Mouse (Mus musculus): ENCODE measurements around the gene Cfap299.

Gene Cfap299

DNA sequence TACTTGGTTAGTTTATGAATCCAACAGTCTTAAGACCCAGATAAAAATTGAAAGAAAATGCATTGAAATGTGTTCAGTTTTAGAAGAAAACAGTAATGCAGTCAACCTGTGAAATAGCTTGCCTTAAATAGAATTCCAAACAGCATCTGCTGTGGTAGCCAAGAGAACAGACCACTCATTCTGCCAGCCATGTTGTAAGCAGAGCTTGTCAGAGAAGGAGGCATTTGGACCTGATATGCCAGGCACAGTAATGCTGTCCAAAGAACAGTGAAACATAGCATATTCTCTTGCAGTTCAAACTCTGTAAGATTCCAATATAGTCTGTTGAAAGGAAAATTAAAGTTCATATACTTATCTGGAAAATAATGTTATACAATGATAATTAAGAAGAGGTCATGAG, 321.2 kb downstream of the Cfap299 start:
- no peak for DNase-seq (ENCODE audit: low spot score)

DNA sequence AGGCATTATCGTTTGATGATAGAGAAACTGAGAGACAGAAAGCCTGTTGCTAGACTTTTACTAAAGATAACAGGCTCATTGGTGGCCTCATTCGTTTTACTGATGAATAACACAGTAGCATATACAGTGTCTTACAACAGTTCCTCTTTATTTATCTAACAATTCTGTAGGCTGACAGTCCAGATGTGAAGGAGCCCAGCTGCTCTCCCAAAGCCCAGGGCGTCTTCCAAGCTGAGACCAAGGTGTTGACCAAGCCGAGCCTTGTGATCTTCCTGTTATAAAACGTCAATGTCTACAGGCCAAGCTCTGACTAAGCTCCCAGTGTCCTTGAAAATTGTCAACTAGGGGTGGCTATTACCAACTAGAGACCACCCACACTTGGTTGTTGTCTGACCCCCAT, 321.9 kb downstream of the Cfap299 start:
- DNase-seq (ENCODE audit: low spot score) = no peak

DNA sequence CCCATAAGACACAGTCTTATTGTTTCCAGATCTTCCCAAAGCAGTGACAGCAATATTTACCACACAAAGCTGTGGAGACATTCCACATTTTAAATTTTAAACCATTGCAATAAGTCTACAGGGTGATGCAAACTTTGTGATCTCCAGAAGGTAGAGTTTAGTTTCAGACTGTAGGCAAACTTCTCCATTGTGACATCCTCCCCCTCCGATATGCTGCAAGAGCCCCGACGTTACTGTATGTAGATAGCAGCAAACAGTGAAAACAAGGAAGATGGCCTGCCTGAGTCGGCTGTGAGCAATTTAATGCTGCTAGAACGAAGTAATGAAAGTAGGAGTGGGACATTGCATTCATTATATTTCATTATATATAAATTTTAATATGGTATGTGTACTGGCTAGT, 359.1 kb downstream of the Cfap299 start:
- DNase-seq (ENCODE audit: low spot score) = no peak

DNA sequence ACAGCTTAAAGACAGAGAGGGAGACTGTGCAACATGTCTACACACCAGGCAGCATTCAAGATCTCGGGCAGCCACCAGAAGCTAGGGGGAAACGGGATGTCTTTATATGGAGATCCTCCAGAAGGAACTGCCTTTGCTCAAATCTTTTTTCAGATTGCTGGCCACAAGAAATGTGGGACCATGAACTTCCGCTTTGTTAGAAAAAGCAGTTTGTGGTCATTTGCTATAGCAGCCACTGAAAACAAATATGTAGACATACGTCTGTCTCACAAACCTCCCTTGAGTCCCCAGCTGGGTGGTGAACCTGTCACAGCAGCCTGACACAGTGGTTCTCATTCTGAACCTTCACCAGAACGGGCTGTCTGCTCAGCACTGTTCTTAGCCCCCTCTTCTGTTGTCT, 363.0 kb downstream of the Cfap299 start:
- DNase-seq (ENCODE audit: low spot score) = no peak

DNA sequence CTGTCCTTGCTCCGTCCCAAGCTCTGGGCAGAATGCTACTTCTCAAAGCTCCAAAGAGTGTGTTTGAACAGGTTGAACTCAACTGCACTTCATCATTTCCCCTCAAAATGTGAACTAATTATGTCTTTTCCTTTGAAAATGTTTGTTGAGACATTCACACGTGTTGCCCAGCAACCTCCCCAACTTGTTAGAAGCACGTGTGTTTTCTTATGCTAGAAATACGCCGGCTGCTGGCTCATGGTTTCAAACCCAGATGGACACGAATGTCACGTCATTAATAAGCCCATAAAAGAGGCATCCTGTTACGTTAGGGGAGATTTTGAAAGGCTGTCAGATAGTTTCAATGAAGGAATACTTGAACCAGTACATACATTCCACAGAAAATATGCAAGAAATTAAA, 367.2 kb downstream of the Cfap299 start:
- no peak for DNase-seq (ENCODE audit: low spot score)

DNA sequence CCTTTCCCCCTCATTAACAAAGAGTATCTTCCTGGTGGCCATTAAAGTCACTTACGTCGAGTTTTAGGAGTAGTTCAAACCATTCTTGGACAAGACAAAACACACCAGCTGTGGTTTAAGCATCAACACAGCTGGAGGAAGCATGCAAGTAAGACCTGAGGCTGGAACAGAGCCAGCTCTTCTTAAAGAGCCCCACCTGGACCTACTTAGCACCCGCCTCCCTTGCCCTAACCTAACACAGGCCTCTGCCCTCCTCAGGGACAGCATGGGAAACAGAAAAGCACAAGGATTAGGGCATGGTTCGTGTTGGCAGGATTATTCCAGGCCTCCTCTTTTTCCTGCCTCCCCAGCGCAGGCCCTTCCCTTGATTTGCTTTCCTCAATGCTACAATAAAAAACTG, 374.9 kb downstream of the Cfap299 start:
- DNase-seq (ENCODE audit: low spot score) = no peak

DNA sequence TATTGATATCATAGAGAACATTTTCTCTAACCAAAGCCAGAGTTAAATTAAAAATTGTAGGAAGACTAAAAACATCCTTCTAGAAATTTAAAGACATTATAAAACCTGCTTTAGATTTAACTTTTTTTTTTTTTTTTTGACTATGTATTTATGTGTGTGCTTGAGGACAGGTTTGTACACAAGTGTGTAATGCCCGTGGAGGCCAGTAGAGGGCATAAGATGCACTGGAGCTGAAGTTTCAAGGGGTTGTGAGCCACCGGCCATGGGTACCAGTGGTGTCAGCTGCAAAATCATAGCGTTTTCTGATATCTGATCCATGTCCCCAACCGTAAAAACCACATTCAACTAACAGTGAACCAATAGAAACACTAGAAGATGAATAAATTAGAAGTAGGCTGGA, 377.5 kb downstream of the Cfap299 start:
- DNase-seq (ENCODE audit: low spot score) = no peak

DNA sequence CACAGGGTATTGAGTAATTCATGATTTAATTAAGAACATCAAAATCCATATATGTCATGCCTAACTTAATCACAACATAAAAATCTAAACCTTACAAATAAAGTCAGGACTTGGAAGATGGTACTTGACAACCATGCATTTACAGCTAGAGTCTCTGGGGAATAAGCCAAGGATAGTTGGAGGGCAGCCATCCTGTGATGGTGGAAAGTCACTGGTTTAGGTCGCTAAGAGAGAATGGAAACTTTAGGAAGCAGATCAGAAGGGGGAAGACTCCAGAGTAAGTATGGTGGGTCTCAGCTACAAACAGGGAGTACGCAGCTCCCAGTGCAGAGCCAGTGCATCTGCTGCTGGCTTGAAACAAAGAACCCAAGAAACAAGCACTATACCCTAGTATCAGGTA, 386.3 kb downstream of the Cfap299 start:
- no peak for DNase-seq (ENCODE audit: low spot score)

DNA sequence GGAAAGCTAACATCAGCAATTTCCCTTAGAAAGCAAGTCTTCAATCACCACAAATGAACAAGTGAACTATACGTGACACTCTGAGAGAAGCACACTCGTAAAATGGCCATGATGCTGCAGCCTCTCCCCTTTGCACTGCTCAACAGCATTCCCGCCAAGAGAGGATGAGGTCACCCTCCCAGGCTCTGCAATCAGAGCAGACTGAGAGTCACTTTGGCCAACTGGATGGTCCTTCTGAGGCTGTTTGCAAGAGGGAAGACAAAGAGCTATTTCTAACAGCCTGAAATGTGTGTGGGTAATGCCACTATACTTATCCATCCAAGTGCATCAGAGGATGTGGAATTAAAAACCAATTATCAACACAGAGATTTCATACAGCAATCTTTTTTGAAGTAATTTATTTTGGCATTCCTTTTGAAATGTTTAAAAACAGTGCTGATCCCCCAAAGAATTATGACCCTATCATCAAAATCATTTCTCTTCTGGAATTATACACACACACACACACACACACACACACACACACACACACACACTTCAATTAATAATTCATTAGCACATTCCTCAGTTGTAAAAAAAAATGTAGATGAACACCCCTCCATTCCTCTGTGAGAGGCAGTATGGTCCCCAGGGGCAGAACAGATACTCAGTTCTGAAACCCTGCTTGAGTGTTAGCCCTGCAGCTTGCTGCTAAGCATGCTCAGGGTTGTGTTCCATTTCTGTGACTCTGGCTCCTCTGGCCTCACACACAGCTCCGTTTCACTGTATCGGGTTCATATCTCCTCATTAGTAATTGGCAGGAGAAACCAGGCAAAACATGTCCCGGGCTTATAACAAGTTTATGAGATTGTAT, 403.3 kb downstream of the Cfap299 start:
- no peak for DNase-seq (ENCODE audit: low spot score)

DNA sequence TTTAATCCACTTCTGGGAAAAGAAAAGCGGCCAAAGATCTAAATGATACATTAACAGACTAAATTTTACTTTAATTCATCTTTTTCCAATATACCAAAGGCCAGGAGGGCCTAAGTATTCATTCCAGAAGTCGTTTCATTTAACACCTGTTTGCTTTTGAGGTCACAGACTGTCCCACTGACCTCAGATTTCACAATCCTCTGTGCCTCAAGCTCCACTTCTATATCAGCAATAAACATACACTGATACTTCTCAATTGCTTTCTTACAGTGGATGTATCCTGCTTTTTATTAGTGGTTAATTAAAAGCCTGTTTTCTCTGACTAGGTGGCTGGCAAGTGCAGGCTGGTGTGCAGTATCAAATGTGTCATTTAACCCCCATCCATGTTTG, 403.9 kb downstream of the Cfap299 start:
- no peak for DNase-seq (ENCODE audit: low spot score)

DNA sequence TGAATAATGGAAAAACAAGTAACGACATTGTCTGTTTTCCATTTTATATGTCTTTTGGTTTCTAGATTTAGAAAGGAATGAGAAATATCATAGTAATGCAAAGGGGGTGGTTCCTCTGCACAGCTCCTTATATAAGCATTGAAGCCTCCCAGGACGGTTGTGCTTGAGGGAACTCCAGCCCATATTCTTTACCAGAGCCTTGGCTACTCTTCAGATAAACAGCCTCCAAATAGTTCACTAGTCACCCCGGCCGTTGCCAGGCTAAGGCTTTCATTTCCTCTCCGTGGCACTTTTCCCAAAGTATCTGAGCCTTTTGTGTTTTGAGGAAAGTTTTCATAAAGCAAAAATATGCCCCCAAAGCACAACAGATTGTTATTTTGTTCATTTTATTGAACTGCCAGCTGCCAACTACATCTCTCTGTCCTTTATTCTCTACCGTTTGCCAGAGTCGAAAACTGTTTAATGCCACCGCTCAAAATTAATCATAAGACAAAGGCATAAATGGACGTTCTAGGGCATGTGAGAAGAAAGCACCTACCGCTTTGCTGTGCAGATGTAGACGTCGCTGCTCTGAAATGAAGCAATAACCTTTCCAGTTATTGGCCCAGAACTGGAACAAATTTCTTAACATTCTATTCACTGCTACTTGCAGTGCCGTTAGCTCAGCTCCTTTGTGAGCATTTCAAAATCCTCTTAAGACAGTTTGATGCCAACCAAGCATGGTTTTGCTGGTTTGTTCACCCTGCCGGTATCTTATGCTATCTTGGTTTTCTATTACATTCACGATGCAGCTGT, 433.0 kb downstream of the Cfap299 start:
- DNase-seq (ENCODE audit: low spot score) = no peak

DNA sequence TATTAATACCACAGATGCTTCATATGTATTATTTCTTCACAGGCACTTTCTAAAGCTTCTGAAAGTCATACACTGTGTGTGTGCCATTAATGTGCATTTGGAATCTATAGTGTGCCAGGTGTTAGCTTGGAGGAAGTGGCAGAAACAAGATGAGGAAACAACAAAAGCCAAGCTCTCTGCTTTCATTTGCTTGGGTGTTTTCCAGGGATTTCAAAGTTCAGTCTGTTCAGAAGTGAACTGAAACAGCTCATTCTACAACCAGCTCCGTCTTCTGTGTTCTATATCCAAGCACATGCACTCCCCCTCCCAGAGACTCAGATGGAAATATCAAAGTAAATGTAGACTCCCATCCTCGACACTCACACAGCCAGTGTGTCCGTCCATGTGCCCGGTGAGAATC, 449.5 kb downstream of the Cfap299 start:
- no peak for DNase-seq (ENCODE audit: low spot score)

DNA sequence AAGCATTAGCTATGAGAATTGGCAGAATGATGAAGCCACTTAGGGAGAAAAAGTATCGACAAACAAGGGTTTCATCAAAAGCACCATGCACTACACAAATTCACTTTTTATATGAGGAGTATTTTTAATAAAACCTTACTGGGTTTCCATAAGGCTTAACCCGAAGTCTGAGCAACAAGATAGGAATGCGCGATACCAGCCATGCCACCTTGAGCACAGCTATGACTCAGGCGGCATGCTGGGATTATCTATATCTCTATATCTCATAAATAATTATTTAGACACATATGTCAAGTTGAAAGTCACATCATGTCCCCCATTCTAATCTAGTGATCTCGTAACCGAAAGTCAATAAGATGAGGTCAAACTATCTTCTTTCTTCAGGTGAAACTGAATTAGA, 453.0 kb downstream of the Cfap299 start:
- no peak for DNase-seq (ENCODE audit: low spot score)

DNA sequence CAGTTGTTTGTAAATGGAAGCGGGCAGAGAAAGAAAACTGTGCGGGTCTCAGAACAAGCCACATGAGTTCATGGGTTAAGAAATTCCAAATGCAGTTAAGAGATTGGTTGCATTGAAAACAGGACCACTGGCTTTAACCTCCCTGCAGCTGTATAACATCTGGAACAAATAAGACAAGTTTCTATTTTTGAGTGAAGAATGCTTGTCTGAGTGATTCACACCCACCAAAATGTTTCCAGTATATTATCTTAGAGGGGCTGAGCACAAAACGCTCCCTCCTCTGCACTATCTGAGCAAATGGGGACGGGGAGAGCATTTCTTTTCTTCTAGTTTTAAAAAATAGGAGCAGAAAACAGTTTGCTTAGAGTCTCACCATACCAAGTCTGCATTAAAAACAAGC, 458.6 kb downstream of the Cfap299 start:
- DNase-seq (ENCODE audit: low spot score) = no peak

DNA sequence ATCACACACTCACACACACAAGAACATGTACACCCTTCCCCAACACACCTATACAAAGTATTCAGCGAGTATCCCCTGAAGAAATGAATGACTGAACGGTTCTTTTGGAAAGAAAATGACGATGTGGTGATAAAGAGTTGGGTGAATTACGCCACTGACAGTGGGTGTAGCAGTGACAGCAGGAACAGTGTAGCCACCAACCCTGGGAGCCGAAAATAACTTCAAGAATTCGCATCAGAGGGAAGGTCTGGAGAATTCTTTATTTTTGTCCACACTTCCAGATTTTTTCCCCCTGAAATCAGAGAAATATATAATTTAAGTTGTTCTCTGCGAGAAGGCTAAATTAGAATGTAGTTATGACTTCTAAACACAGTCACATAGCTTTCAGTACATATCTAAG, 459.5 kb downstream of the Cfap299 start:
- DNase-seq (ENCODE audit: low spot score) = no peak

DNA sequence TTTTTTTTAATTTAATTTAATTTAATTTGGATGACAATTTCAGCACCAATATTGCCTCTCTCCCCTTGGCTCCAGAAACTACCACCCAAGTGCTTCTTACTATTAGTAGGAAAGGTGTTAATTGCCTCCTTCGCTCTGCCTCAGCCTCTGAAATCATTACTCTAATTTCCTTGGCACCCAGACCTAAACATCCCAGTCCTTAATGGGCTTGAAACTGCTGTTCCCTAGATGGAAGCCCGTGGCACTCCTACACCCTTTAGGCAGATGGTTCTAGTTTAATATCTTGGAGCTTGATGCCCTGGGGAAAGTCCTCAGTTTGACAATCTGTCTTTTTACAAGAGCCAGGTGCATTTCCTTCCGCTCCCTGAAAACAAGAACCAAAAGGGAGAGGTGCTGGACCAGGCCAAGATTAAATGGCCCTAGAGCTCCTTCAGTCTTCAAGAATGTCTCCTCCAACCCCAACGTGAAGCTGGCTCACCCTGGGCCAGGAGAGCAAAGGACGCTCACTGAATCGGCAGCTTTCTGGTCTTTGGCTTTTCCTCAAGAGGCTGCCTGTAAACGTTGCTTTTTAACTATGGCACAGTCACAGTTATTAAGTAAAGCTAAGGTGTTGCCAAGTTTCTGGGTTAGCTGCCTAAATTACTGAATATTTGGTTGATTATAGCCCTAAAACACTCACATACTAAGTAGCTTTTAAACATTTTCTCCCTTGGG, 461.9 kb downstream of the Cfap299 start:
- DNase-seq (ENCODE audit: low spot score) = no peak

DNA sequence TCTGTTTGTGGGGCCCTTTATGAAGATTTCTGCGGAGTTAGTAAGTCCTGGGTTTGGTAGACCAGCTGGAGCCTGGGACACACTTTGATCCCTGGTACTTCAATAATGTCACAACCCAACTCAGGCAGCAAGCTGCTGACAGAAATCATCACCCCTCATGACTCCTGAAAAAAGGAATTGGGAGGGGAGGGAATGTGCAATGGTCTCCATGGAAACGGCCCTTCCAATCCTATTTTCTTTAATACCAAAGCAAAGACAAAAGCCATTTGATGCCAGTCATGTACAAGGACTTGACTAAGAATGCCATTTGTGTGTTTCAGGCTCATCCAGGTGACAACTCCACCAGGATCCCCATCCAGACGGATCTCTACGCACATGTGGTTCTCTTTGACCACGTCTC, 472.4 kb downstream of the Cfap299 start:
- DNase-seq (ENCODE audit: low spot score) = no peak

DNA sequence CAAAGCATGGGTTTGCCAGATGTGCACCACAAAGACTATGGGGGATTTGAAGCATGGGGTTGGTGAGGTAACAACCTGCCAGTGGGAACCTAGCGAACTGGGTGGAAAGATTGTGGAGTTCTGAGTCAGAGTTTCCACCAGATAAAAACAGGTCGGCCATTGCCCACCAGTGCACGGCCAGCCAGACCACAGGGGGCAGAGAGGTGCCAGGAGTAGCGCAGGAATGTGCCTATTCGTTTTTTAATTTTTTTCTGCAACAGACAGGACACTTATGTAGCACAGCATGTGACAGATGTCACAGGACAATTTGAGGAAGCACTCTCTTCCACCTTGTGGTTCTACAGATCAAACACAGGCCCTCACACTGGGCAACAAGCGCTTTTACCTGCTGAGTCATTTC, 475.7 kb downstream of the Cfap299 start:
- no peak for DNase-seq (ENCODE audit: low spot score)

DNA sequence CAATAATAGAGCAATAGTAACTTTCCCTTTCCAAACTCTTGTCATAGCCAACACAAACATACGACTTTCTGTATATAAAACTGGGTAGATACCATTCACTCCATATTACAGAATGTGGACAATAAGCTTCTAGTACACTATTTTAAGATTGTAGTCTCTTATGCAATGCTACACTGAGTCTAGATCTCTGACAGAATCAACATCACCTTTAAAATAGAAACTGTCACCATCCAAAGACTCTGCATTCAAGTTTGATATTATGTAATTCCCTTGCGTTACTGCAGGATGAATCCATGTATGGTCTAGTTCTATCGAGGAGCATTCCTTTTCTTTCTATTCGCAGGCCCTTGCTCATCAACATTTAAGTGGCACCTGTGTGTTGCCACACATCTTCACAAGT, 477.4 kb downstream of the Cfap299 start:
- no peak for DNase-seq (ENCODE audit: low spot score)

DNA sequence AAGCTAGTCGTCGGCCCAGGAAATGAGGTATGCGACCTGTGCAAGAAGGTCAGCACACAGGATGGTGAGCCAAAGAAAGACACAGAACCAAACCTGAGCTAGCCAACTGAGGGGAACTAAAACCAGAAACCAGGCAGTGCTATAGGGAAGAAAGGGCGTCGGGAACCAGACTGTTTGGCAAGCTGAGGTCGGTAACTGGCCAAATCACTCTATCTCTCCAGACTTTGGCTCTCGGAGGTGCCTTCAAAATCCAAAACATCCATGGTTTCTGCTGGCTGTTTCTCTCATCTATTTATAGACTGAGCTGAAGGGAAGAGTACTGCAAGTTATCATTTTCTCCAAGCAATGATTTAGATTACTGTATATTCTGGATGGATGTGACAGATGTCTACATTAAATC, 477.9 kb downstream of the Cfap299 start:
- DNase-seq (ENCODE audit: low spot score) = no peak

DNA sequence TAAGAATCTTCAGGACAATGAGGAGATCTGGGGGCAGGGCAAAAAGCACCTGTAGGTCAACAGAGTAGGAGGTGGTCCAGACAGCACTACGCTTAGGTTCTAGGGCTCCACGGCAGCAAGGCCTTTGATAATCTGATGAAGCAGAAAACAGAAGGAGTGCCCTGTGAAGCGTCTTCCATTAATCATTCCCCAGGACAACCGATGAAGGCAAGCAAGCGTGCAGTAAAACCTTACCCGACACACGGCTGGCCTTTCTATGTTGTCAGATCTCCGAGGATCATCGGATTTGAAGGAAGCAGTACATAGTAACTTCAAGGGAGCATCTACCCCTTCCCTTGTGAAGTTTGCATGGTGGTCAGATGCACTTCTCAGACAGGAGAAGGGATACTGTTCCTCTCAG, 478.8 kb downstream of the Cfap299 start:
- no peak for DNase-seq (ENCODE audit: low spot score)

DNA sequence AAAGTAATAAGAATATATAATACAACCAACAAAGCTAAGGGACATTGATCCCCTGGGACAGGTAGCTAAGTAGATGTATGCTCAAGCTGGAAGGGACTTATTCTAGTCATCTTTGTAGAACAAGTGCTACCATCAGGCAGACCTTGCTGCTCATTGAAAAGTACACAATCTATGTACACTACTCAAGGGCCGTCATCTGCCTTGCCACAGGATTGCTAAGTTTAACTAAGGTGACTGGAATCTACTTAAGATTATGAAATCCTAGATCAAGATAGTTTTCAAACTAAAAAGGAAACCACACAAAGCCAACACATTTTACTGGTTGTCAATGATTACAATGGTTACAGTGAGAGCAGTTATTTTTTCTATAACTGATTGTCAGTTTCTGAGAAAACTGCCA, 483.3 kb downstream of the Cfap299 start:
- no peak for DNase-seq (ENCODE audit: low spot score)

DNA sequence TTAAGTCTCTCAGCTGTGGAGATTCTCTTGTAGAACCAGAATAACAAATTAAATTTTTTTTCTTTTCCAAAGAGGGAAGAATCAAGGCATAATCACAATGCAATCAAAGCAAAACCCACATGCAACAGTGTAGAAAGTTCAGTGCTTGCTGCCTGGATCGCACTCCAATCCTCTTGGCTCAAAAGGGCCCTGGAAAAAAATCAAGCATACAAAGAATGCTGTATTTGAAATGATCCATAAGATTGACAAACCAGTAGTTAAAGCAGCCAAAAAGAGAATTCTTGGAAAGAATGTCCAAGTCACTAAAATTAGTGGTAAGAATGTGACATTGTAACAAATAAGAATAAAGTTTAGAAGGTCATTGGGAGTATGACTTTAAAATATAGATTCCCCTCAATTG, 486.2 kb downstream of the Cfap299 start:
- no peak for DNase-seq (ENCODE audit: low spot score)
